In the genomic region with DNA sequence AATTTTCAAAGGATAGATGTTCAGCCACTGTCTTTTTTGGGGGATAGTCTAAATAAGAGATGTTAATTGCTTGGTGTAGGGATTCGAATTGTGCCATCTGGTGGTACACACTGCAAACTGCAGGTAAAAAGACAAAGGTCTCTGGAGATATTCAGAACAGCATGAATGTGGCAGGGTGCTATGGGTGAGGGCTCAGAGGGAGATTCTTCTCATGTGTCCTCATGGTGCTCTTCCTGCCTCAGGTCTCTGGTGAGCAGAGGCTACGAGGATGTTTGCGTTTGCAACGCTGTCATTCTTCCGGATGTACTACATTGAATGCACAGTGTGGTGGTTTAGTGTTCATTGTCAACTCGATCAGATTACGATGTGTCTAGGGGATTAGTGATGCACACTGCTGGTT, we compare ENCODE assay signal across 9 mouse cellular contexts. TPM values are rescaled to one million over a fixed set of nuclear protein-coding genes. Genes with fewer than 3 reads are reported as not detected.
DNase-seq lines count a peak whose midpoint lies in the region; ATAC-seq and TF ChIP-seq lines count a peak whose summit lies in the region.
"Had no signal": no experiment of that assay in that cellular context is flagged by ENCODE, and none has a peak within 500 bp of the region (broad histone marks: within the 10 kb centered on the region; RNA-seq: fewer than 3 reads in every experiment).

No protein-coding gene starts in this region.

- H3K9me3 ChIP-seq in neural tube, embryonic 15.5 days (replicated peaks) = no peaks in the 10 kb centered on the region
- no peaks in the 10 kb centered on the region for H3K9me3 ChIP-seq in forebrain, embryonic 13.5 days (replicated peaks)
- H3K9me3 ChIP-seq: heart, embryonic 13.5 days had no signal

- H3K27me3 ChIP-seq in cerebellum, adult 2 months (ENCODE audit: control insufficient read depth, insufficient read depth, low read length) = no peaks in the 10 kb centered on the region
- no peaks in the 10 kb centered on the region for H3K27me3 ChIP-seq in neural tube, embryonic 15.5 days (replicated peaks)
- H3K27me3 ChIP-seq in forebrain, embryonic 13.5 days = no peaks in the 10 kb centered on the region
- H3K27me3 ChIP-seq: heart, embryonic 13.5 days had no signal

- no peak overlapping the region for H3K9ac ChIP-seq in neural tube, embryonic 15.5 days (replicated peaks)
- no peak overlapping the region for H3K9ac ChIP-seq in forebrain, embryonic 13.5 days
- H3K9ac ChIP-seq: heart, embryonic 13.5 days had no signal

- H3K4me1 ChIP-seq in cerebellum, adult 2 months (ENCODE audit: control insufficient read depth, insufficient read depth, low read length) = no peaks in the 10 kb centered on the region
- no peaks in the 10 kb centered on the region for H3K4me1 ChIP-seq in neural tube, embryonic 15.5 days
- H3K4me1 ChIP-seq in forebrain, embryonic 13.5 days = no peaks in the 10 kb centered on the region
- H3K4me1 ChIP-seq: heart, embryonic 13.5 days had no signal

- no peak for TF ChIP-seq POLR2A in cerebellum, adult 2 months (IDR thresholded peaks at IDR 0.05; ENCODE audit: borderline replicate concordance, insufficient read depth, low read length)

- H3K27ac ChIP-seq in cerebellum, adult 2 months (ENCODE audit: insufficient read depth, low read length) = no peak overlapping the region
- H3K27ac ChIP-seq in neural tube, embryonic 15.5 days (replicated peaks) = no peak overlapping the region
- no peak overlapping the region for H3K27ac ChIP-seq in forebrain, embryonic 13.5 days
- H3K27ac ChIP-seq: heart, embryonic 13.5 days had no signal

- no peak for ATAC-seq in cerebellum, adult (ENCODE audit: insufficient number of reproducible peaks, low FRiP score, low TSS enrichment)
- ATAC-seq in neural tube, embryonic 15.5 days (ENCODE audit: low FRiP score) = no peak
- ATAC-seq in forebrain, embryonic 13.5 days = peak; percentile 77

- H3K4me2 ChIP-seq in neural tube, embryonic 15.5 days = no peak overlapping the region
- H3K4me2 ChIP-seq in forebrain, embryonic 13.5 days = no peak overlapping the region
- H3K4me2 ChIP-seq: heart, embryonic 13.5 days had no signal

- no peak overlapping the region for H3K4me3 ChIP-seq in cerebellum, adult 2 months (replicated peaks; ENCODE audit: insufficient read depth, low read depth, low read length)
- no peak overlapping the region for H3K4me3 ChIP-seq in neural tube, embryonic 15.5 days (replicated peaks)
- H3K4me3 ChIP-seq in forebrain, embryonic 13.5 days = no peak overlapping the region
- H3K4me3 ChIP-seq: heart, embryonic 13.5 days had no signal

- TF ChIP-seq CTCF in cerebellum, adult 2 months (IDR thresholded peaks at IDR 0.05; ENCODE audit: borderline replicate concordance, insufficient read depth, low read depth, low read length) = peak; percentile 40; the same call in 1 of the 2 replicates

- H3K36me3 ChIP-seq in neural tube, embryonic 15.5 days = no peaks in the 10 kb centered on the region
- no peaks in the 10 kb centered on the region for H3K36me3 ChIP-seq in forebrain, embryonic 13.5 days (ENCODE audit: poor library complexity, severe bottlenecking)
- H3K36me3 ChIP-seq: heart, embryonic 13.5 days had no signal

- DNase-seq in cerebellum, adult 2 months = peak in 1 of 2 experiments; percentile 13
- peak; percentile 32 for DNase-seq in neural tube, embryonic 10.5 days (ENCODE audit: extremely low spot score, low spot score)
- peak; percentile 59 to 65 for DNase-seq in layer of hippocampus, postnatal 10 days (ENCODE audit: low spot score in 2 of 2)
- DNase-seq in right cerebral cortex, postnatal 14 days = peak; percentile 23
- no peak for DNase-seq in urinary bladder, postnatal 36 days (ENCODE audit: low spot score in 2 of 2)

- 57% methylated on average over 7 of the region's 7 CpGs for WGBS in cerebellum, adult 2 months
- WGBS in neural tube, embryonic 15.5 days = 55% methylated on average over 7 of the region's 7 CpGs
- 49% methylated on average over 7 of the region's 7 CpGs for WGBS in forebrain, embryonic 13.5 days

RNA-seq across cellular contexts. Expression of a gene that starts 10.1 kb away (rescaled TPM):
- not detected in 2 replicates for polyA plus RNA-seq in cerebellum, adult 2 months (2012; rRNA removed)
- not detected in 2 replicates for polyA plus RNA-seq in neural tube, embryonic 15.5 days (2015; fragmentation: Nextera tagmentation; extraction: Ambion mirVana)
- polyA plus RNA-seq in forebrain, embryonic 13.5 days (2015; fragmentation: Nextera tagmentation; extraction: Ambion mirVana) = not detected in 2 replicates
- not detected for total RNA-seq in layer of hippocampus, postnatal 10 days (2021)
- polyA plus RNA-seq: heart, embryonic 13.5 days had no signal

Comparison
In these comparisons a context has a peak if more than half of its experiments do, and no peak if none do; other contexts are left out.
1. DNase-seq: peak in neural tube, embryonic 10.5 days (single experiment), layer of hippocampus, postnatal 10 days (2 of 2) and right cerebral cortex, postnatal 14 days (single experiment); none in urinary bladder, postnatal 36 days (0 of 2).